Mouse (Mus musculus): ENCODE measurements around the gene Kl.

GRCm38 (mm10) chr5:150915080-150916055, 37.0 kb upstream of the Kl start:
- no peak for TF ChIP-seq GATA1 (IDR thresholded peaks at IDR 0.05; ENCODE audit: borderline replicate concordance, low read length)
- no peak for TF ChIP-seq TAL1 (conservative IDR thresholded peaks at IDR 0.05; ENCODE audit: low read depth, low read length)
- no peak for TF ChIP-seq CTCF (IDR thresholded peaks at IDR 0.05; ENCODE audit: low read depth, low read length)

Measured in G1E (cell line).